Mouse (Mus musculus) midbrain, embryonic 15.5 days (tissue): ENCODE results near the gene Prss36. TPM values are rescaled to one million over a fixed set of nuclear protein-coding genes. Genes with fewer than 3 reads are reported as not detected.
"Not testable (repeated sequence)": the region's sequence is repeated elsewhere in the genome, so short reads cannot be mapped to it uniquely, and the experiment has no call there.

ENCODE experiments used
- ATAC-seq: fragments of 200-750 bp; cut with Nextera tagmentation; replicated peaks from 2 replicates; pipeline ENCODE4 v1.8.0; 2017; ENCODE audit warnings: moderate TSS enrichment
- H3K27ac ChIP-seq: fragments of 300-500 bp; sonication (generic); 2 replicates; pipeline ENCODE4 v1.5.1; 2015; ENCODE audit warnings: mild to moderate bottlenecking, inconsistent platforms
- H3K27me3 ChIP-seq: fragments of 300-500 bp; sonication (generic); replicated peaks from 2 replicates; pipeline ENCODE4 v1.6.1; 2015; ENCODE audit warnings: inconsistent platforms
- H3K36me3 ChIP-seq: fragments of 300-500 bp; sonication (generic); replicated peaks from 2 replicates; pipeline ENCODE4 v1.6.1; 2015; ENCODE audit warnings: inconsistent platforms
- H3K4me1 ChIP-seq: fragments of 300-500 bp; sonication (generic); 2 replicates; pipeline ENCODE4 v1.6.1; 2015; ENCODE audit warnings: inconsistent platforms
- H3K4me2 ChIP-seq: fragments of 300-500 bp; sonication (generic); 2 replicates; pipeline ENCODE4 v1.6.1; 2015; ENCODE audit warnings: inconsistent platforms, mild to moderate bottlenecking, moderate library complexity
- H3K4me3 ChIP-seq: fragments of 300-500 bp; sonication (generic); 2 replicates; pipeline ENCODE4 v1.5.1; 2015; ENCODE audit warnings: mild to moderate bottlenecking, inconsistent platforms
- H3K9ac ChIP-seq: fragments of 300-500 bp; sonication (generic); 2 replicates; pipeline ENCODE4 v1.6.1; 2015; ENCODE audit warnings: mild to moderate bottlenecking, inconsistent platforms
- H3K9me3 ChIP-seq: fragments of 300-500 bp; sonication (generic); 2 replicates; pipeline ENCODE4 v1.6.1; 2016; ENCODE audit warnings: inconsistent platforms
- WGBS: fragments of 180-500 bp; shearing (Covaris S2); methylation state at CpG from one replicate; pipeline ENCODE4 v1.1.7; 2015; ENCODE audit warnings: mixed read lengths; 5-methylcytosine and 5-hydroxymethylcytosine counted together
- polyA plus RNA-seq: library from polyadenylated mRNA; unstranded; fragments of >200 nt; fragmentation: Nextera tagmentation; extraction: Ambion mirVana; gene quantifications from 2 replicates; pipeline ENCODE4 v1.2.1, GENCODE M21; 2015

The Prss36 gene
- polyA plus RNA-seq, 1 experiment from 2014 or later, result 10.4 TPM

GRCm38 (mm10) chr7:127912938-127913337 lies 33.6 kb downstream of the Prss36 start:
- Histone ChIP-seq H3K9ac (peak overlapping the region; percentile 58), H3K4me3 (peak overlapping the region; percentile 79), H3K36me3 (peaks cover 29% of the 10 kb centered on the region; the same call in 1 of the 2 replicates), H3K4me2 (peak overlapping the region; percentile 83), H3K4me1 (peaks cover 13% of the 10 kb centered on the region), H3K27me3 (no peaks in the 10 kb centered on the region), H3K27ac (peak overlapping the region; percentile 77; the same call in 1 of the 2 replicates), H3K9me3 (no peaks in the 10 kb centered on the region)
- 27% methylated on average over 4 of the region's 4 CpGs for WGBS
- no peak for ATAC-seq

GRCm38 (mm10) chr7:127912190-127912871 lies 34.2 kb downstream of the Prss36 start, which contains the start of gene Kat8:
Gene Kat8 (plus strand): TSS chr7:127912516.
- Histone ChIP-seq H3K4me3 (peak within 1 kb of the TSS; percentile 79), H3K36me3 (peaks cover 35% of the 10 kb centered on the region; the same call in 1 of the 2 replicates), H3K27ac (peak within 1 kb of the TSS; percentile 85), H3K4me2 (peak within 1 kb of the TSS; percentile 83), H3K9ac (peak within 1 kb of the TSS; percentile 58), H3K4me1 (peaks cover 13% of the 10 kb centered on the region), H3K9me3 (no peaks in the 10 kb centered on the region), H3K27me3 (no peaks in the 10 kb centered on the region)
- ATAC-seq, result peak; percentile 96
- WGBS, result under 1% methylated on average over 40 of the region's 40 CpGs

- Histone ChIP-seq H3K4me2 (no peak overlapping the region), H3K4me1 (peaks cover 27% of the 10 kb centered on the region), H3K9me3 (no peaks in the 10 kb centered on the region), H3K27ac (no peak overlapping the region), H3K4me3 (no peak overlapping the region), H3K27me3 (no peaks in the 10 kb centered on the region), H3K36me3 (peaks cover 26% of the 10 kb centered on the region; the same call in 1 of the 2 replicates), H3K9ac (no peak overlapping the region)
- WGBS, result 95% methylated on average over 4 of the region's 4 CpGs
- ATAC-seq, result no peak
Measured at GRCm38 (mm10) chr7:127908656-127909055, 37.9 kb downstream of the Prss36 start.

DNA sequence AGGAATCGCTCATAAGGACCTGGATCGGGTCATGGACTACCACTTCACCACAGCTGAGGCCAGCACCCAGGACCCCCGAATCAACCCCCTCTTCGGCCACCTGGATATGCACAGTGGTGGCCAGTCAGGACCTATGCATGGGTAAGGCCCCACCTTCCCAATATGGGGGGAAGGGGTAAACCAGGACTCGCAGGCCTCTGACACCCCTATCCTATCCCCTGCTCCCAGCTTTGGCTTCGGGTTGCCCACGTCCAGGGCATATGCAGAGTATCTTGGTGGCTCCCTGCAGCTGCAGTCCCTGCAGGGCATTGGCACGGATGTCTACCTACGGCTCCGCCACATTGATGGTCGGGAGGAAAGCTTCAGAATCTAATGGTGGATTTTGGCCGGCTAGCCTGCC lies 38.6 kb downstream of the Prss36 start:
- Histone ChIP-seq H3K27me3 (no peaks in the 10 kb centered on the region), H3K9ac (no peak overlapping the region), H3K27ac (no peak overlapping the region), H3K4me2 (no peak overlapping the region), H3K4me1 (peaks cover 20% of the 10 kb centered on the region), H3K36me3 (peaks cover 26% of the 10 kb centered on the region; the same call in 1 of the 2 replicates), H3K9me3 (no peaks in the 10 kb centered on the region), H3K4me3 (no peak overlapping the region)
- 92% methylated on average over 12 of the region's 12 CpGs for WGBS
- no peak for ATAC-seq

GRCm38 (mm10) chr7:127903971-127904796 lies 42.3 kb downstream of the Prss36 start, which contains the start of gene Bckdk:
Gene Bckdk (plus strand): TSS chr7:127904082.
- Histone ChIP-seq H3K4me1 (peaks cover 14% of the 10 kb centered on the region), H3K9ac (peak within 1 kb of the TSS; percentile 68), H3K27ac (peak within 1 kb of the TSS; percentile 86), H3K4me3 (peak within 1 kb of the TSS; percentile 66), H3K27me3 (no peaks in the 10 kb centered on the region), H3K9me3 (no peaks in the 10 kb centered on the region), H3K36me3 (peaks cover 25% of the 10 kb centered on the region; the same call in 1 of the 2 replicates), H3K4me2 (peak within 1 kb of the TSS; percentile 73)
- WGBS, result 7% methylated on average over 38 of the region's 38 CpGs
- ATAC-seq, result peak; percentile 94

DNA sequence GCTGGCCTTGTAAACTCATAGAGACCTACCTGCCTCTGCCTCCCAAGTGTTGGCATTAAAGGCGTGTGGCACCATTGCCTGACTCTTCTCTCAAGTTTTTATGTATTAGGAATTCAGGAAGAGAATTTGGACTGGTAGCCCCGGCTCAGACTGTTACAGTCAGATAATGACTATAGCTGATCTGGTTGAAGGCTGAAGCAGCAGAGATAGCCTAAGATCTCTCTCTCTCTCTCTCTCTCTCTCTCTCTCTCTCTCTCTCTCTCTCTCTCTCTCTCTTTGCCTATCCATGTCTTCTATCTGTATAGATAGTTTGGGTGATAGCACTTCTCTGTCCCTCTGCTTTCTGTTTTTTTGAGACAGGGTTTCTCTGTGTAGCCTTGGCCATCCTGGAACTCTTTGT lies 44.8 kb downstream of the Prss36 start:
- H3K9ac ChIP-seq, result no peak overlapping the region
- 93% methylated on average over 2 of the region's 2 CpGs for WGBS
- no peak overlapping the region for H3K4me3 ChIP-seq
- no peaks in the 10 kb centered on the region for H3K9me3 ChIP-seq
- peaks cover 14% of the 10 kb centered on the region for H3K4me1 ChIP-seq
- H3K4me2 ChIP-seq, result no peak overlapping the region
- H3K36me3 ChIP-seq, result 0 out of 2 replicates have a peak, but pooled peaks cover under 1% of the 10 kb centered on the region
- H3K27me3 ChIP-seq, result 0 out of 2 replicates have a peak, but pooled peaks cover 2% of the 10 kb centered on the region
- no peak overlapping the region for H3K27ac ChIP-seq
- no peak for ATAC-seq

GRCm38 (mm10) chr7:127899997-127900396 lies 46.5 kb downstream of the Prss36 start:
- Histone ChIP-seq H3K4me1 (peaks cover 9% of the 10 kb centered on the region), H3K4me3 (no peak overlapping the region), H3K4me2 (no peak overlapping the region), H3K27ac (no peak overlapping the region), H3K36me3 (no peaks in the 10 kb centered on the region), H3K27me3 (0 out of 2 replicates have a peak, but pooled peaks cover 2% of the 10 kb centered on the region), H3K9me3 (no peaks in the 10 kb centered on the region), H3K9ac (no peak overlapping the region)
- ATAC-seq, result no peak
- 46% methylated on average over 7 of the region's 7 CpGs for WGBS

DNA sequence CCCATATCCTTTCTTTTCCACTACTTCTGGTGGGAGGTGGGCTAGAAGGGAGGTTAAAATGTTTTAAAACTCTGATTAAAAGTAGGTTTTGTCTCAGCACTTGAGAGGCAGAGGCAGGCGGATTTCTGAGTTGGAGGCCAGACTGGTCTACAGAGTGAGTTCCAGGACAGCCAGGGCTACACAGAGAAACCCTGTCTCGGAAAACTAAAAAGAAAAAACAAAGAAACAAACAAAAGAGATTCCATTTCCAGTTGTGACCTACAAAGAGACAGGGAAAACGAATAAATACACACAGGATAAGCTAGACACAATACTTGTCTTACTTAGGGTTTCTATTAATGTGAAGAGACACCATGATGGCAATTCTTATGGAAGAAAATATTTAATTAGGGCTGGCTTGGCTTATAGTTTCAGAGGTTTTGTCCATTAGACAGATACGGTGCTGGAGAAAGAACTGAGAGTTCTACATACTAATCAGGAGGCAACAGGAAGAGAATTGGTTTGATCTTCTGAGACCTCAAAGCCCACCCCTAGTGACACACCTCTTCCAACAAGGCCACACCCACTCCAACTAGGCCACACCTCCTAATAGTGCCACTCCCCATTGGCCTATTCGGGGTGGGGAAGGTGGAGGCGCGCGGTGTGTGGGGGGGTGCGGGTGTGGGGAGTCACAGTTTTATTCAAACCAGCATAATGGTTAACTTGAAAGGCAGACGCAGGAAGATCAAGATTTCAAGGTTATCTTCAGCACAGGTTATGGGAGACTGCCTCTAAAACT lies 48.2 kb downstream of the Prss36 start:
- no peak for ATAC-seq

DNA sequence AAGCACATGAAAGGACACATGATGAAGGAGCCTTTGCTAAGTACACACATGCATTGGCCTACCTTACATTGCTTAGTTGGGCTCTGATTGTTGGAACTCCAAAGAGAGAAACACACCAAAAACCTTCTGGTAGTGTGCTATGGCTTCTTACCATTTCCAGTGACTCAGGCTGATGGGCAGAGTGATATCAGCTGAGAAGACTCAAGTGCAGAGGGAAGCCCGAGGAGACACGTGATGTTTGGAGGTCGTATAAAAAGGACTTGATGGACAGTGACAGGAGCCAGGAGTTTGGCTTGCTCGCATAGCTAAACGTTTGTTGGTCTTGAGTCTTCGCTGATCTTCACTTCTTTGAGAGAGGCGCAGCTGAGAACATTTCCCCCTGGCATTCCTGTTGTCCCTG lies 49.0 kb downstream of the Prss36 start:
- no peak for ATAC-seq
- no peak overlapping the region for H3K4me3 ChIP-seq
- H3K36me3 ChIP-seq, result no peaks in the 10 kb centered on the region; the same call in 1 of the 2 replicates
- no peaks in the 10 kb centered on the region for H3K9me3 ChIP-seq
- 90% methylated on average over 7 of the region's 7 CpGs for WGBS
- H3K4me1 ChIP-seq, result peaks cover 11% of the 10 kb centered on the region
- no peak overlapping the region for H3K9ac ChIP-seq
- no peak overlapping the region for H3K27ac ChIP-seq
- no peak overlapping the region for H3K4me2 ChIP-seq
- H3K27me3 ChIP-seq, result 0 out of 2 replicates have a peak, but pooled peaks cover 2% of the 10 kb centered on the region

More for the DNA sequence above, 48.2 kb downstream of the Prss36 start:
- H3K36me3 ChIP-seq, result no peaks in the 10 kb centered on the region; the same call in 1 of the 2 replicates
- H3K4me3 ChIP-seq, result no peak overlapping the region
- H3K4me1 ChIP-seq, result peaks cover 11% of the 10 kb centered on the region
- no peaks in the 10 kb centered on the region for H3K9me3 ChIP-seq
- no peak overlapping the region for H3K27ac ChIP-seq
- H3K9ac ChIP-seq, result no peak overlapping the region
- WGBS, result 41% methylated on average over 10 of the region's 10 CpGs
- 0 out of 2 replicates have a peak, but pooled peaks cover 2% of the 10 kb centered on the region for H3K27me3 ChIP-seq
- no peak overlapping the region for H3K4me2 ChIP-seq

- no peak for ATAC-seq
- Histone ChIP-seq H3K4me2 (no peak overlapping the region), H3K9ac (no peak overlapping the region), H3K4me3 (no peak overlapping the region), H3K4me1 (peaks cover 11% of the 10 kb centered on the region), H3K27me3 (0 out of 2 replicates have a peak, but pooled peaks cover 2% of the 10 kb centered on the region), H3K9me3 (no peaks in the 10 kb centered on the region), H3K27ac (no peak overlapping the region), H3K36me3 (no peaks in the 10 kb centered on the region; the same call in 1 of the 2 replicates)
- 58% methylated on average over 13 of the region's 13 CpGs for WGBS
Measured at GRCm38 (mm10) chr7:127896384-127896783, 50.1 kb downstream of the Prss36 start.

- peak; percentile 48 for ATAC-seq
- peak overlapping the region; percentile 58; the same call in 1 of the 2 replicates for H3K4me2 ChIP-seq
- H3K9me3 ChIP-seq, H3K36me3 ChIP-seq, H3K9ac ChIP-seq, H3K27me3 ChIP-seq: not testable (repeated sequence)
- WGBS, result 70% methylated on average over 7 of the region's 7 CpGs
- H3K4me3 ChIP-seq, result peak overlapping the region; percentile 52
- H3K27ac ChIP-seq, result peak overlapping the region; percentile 26; the same call in 1 of the 2 replicates
- peaks cover 11% of the 10 kb centered on the region for H3K4me1 ChIP-seq
Measured at GRCm38 (mm10) chr7:127895891-127896290, 50.6 kb downstream of the Prss36 start.
